Comparison of ENCODE assay signal across 8 mouse cellular contexts in the genomic region with DNA sequence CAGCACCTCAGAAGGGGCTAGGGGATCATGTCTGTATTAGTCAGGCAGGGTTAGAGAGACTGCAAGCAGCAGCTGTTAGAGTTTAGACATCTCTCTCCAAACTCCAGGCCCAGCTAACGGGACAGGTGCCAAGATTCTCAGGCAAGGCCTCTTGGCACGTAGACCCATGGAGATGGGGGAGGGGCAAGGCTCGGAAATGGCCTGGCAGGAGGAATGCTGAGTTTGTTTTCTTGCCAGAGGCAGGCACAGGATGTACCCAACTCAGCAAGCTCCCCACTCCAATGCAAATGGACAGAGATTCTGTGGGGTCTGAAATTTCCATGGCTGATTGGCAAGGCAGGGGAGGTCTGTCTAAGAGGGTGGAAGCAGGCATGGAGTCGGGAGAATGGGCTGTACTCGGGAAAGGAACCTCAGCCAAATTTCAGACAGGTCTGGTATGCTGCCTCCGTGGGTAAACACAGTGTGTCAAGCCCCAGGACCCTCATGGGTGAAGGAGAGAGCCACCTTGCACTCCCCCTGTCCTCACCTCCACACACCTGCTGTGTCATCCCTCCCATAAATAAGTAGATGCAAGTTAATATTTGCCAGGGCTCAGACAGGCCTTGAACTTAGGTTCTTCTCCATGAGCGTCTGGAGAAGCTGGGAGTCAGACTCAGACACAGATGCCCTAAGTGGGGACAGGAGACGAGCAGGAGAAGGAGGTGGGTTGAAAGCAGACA. TPM values are rescaled to one million over a fixed set of nuclear protein-coding genes. Genes with fewer than 3 reads are reported as not detected.
DNase-seq lines count a peak whose midpoint lies in the region; ATAC-seq lines count a peak whose summit lies in the region.

No protein-coding gene starts in this region.

- peak; percentile 40 for DNase-seq in urinary bladder, adult 2 months (ENCODE audit: low spot score)
- no peak for DNase-seq in urinary bladder, postnatal 10 days (ENCODE audit: low spot score)
- peak; percentile 66 for DNase-seq in heart, postnatal 25 days (ENCODE audit: low spot score)
- DNase-seq in layer of hippocampus, postnatal 36 days: peak; percentile 78 to 79
- DNase-seq in lung, postnatal 25 days (ENCODE audit: low spot score): peak; percentile 93
- DNase-seq in testis, postnatal 10 days (ENCODE audit: low spot score): peak; percentile 91
- DNase-seq in thymus, postnatal 25 days: no peak

- peak; percentile 47; the same call in 1 of the 2 replicates for ATAC-seq in frontal cortex, adult (ENCODE audit: low TSS enrichment)

- intact Hi-C loops in heart, postnatal 25 days (cut with DNase I): no loop called here

RNA-seq across cellular contexts. Expression of gene Idh2, which starts 19.4 kb away (rescaled TPM):
- polyA plus RNA-seq in urinary bladder, adult 2 months (2012; rRNA removed): 86.8 and 101 TPM in 2 replicates
- 1,000 to 10,000 TPM; 1,585 to 1,668 TPM for total RNA-seq in heart, postnatal 25 days (2021)
- total RNA-seq in layer of hippocampus, postnatal 36 days (2021): 10 to 100 TPM; 57.6 to 61.5 TPM

RNA-seq across cellular contexts. Expression of gene Sema4b, which starts 52.0 kb away (rescaled TPM):
- polyA plus RNA-seq in urinary bladder, adult 2 months (2012; rRNA removed): 15.8 and 27.2 TPM in 2 replicates
- 10 to 100 TPM; 11.0 to 12.7 TPM for total RNA-seq in heart, postnatal 25 days (2021)
- total RNA-seq in layer of hippocampus, postnatal 36 days (2021): 10 to 100 TPM; 21.6 to 24.1 TPM

Comparison
In these comparisons a context has a peak if more than half of its experiments do, and no peak if none do; other contexts are left out.
1. DNase-seq: peak in urinary bladder, adult 2 months (single experiment), heart, postnatal 25 days (single experiment), layer of hippocampus, postnatal 36 days (2 of 2), lung, postnatal 25 days (single experiment) and testis, postnatal 10 days (single experiment); none in urinary bladder, postnatal 10 days (single experiment) and thymus, postnatal 25 days (single experiment).
2. RNA of gene Idh2, which starts 19.4 kb away (total RNA-seq): 1,585 to 1,668 TPM in heart, postnatal 25 days; 57.6 to 61.5 TPM in layer of hippocampus, postnatal 36 days; every median in the first group is over 10 times any median in the second.